Mouse (Mus musculus) E14TG2a.4 (cell line): ENCODE data around the gene Tmem258.

ENCODE experiments used
- CTCF ChIP-seq: conservative IDR thresholded peaks from 2 replicates; pipeline ENCODE4 v1.5.1; 2014; ENCODE audit warnings: low read length
- POU5F1 ChIP-seq: IDR thresholded peaks from 2 replicates; pipeline ENCODE4 v1.6.1; 2014; ENCODE audit warnings: low read length, borderline replicate concordance

GRCm38 (mm10) chr19:10183299-10183983 is 20.4 kb upstream of the Tmem258 start:
- TF ChIP-seq CTCF = no peak
- TF ChIP-seq POU5F1 = no peak
